Mouse (Mus musculus) kidney, adult 2 months (tissue): Measurements from ENCODE around the gene Scgb1a1.

Experiments
- CTCF ChIP-seq: fragments of 200-500 bp; conservative IDR thresholded peaks from 2 replicates; pipeline ENCODE4 v1.5.1; 2011; ENCODE audit warnings: low read depth, mild to moderate bottlenecking, control low read depth, low read length, moderate library complexity, mixed read lengths; ENCODE audit not compliant: insufficient read depth, insufficient read length
- POLR2A ChIP-seq: fragments of 200-500 bp; IDR thresholded peaks from one replicate; pipeline ENCODE4 v1.6.1; 2011; ENCODE audit warnings: low read depth, low read length, control low read depth

GRCm38 (mm10) chr19:9100297-9101061, 12.7 kb upstream of the Scgb1a1 start:
- TF ChIP-seq CTCF (no peak), POLR2A (no peak)
